Mouse (Mus musculus) c-Kit-positive CD71-positive TER-119-positive erythroid progenitor cells, embryonic 14.5 days (primary cell): ENCODE results near the gene Arhgap29.

Source experiments
- DNase-seq: peaks from one replicate; pipeline ENCODE4 v3.0.0-alpha.2; 2013; ENCODE audit warnings: low spot score

Gene Arhgap29

GRCm38 (mm10) chr3:121945957-121946356 is 6.4 kb upstream of the Arhgap29 start:
- DNase-seq: no peak

GRCm38 (mm10) chr3:121946765-121947164 is 5.6 kb upstream of the Arhgap29 start:
- DNase-seq: no peak

- DNase-seq: no peak
Measured at GRCm38 (mm10) chr3:121950139-121950538, 2.2 kb upstream of the Arhgap29 start.

- DNase-seq: no peak
Measured at GRCm38 (mm10) chr3:121951116-121951515, 1.2 kb upstream of the Arhgap29 start.

- peak; percentile 63 for DNase-seq
Measured at GRCm38 (mm10) chr3:121953049-121953432, 700 bp downstream of the Arhgap29 start.

- no peak for DNase-seq
Measured at GRCm38 (mm10) chr3:121953433-121954161, 1.3 kb downstream of the Arhgap29 start.

GRCm38 (mm10) chr3:121954421-121954820 is 2.1 kb downstream of the Arhgap29 start:
- DNase-seq: no peak

- no peak for DNase-seq
Measured at GRCm38 (mm10) chr3:121955527-121955926, 3.2 kb downstream of the Arhgap29 start.

- no peak for DNase-seq
Measured at GRCm38 (mm10) chr3:121956789-121957188, 4.4 kb downstream of the Arhgap29 start.

- DNase-seq: no peak
Measured at GRCm38 (mm10) chr3:121957606-121958344, 5.4 kb downstream of the Arhgap29 start.

- no peak for DNase-seq
Measured at GRCm38 (mm10) chr3:121964173-121964572, 11.8 kb downstream of the Arhgap29 start.

GRCm38 (mm10) chr3:121967681-121968476 is 15.5 kb downstream of the Arhgap29 start:
- peak; percentile 88 for DNase-seq

- no peak for DNase-seq
Measured at GRCm38 (mm10) chr3:121968621-121969020, 16.3 kb downstream of the Arhgap29 start.

GRCm38 (mm10) chr3:121969451-121969850 is 17.1 kb downstream of the Arhgap29 start:
- no peak for DNase-seq

- no peak for DNase-seq
Measured at GRCm38 (mm10) chr3:121973761-121974160, 21.4 kb downstream of the Arhgap29 start.

GRCm38 (mm10) chr3:121975381-121975780 is 23.0 kb downstream of the Arhgap29 start:
- DNase-seq: no peak

- DNase-seq: no peak
Measured at GRCm38 (mm10) chr3:121981306-121981705, 29.0 kb downstream of the Arhgap29 start.

GRCm38 (mm10) chr3:121982450-121982849 is 30.1 kb downstream of the Arhgap29 start:
- no peak for DNase-seq

GRCm38 (mm10) chr3:121995125-121995524 is 42.8 kb downstream of the Arhgap29 start:
- no peak for DNase-seq

- DNase-seq: no peak
Measured at GRCm38 (mm10) chr3:121999934-122000333, 47.6 kb downstream of the Arhgap29 start.

GRCm38 (mm10) chr3:122001568-122001967 is 49.2 kb downstream of the Arhgap29 start:
- DNase-seq: no peak

GRCm38 (mm10) chr3:122009818-122010217 is 57.5 kb downstream of the Arhgap29 start:
- no peak for DNase-seq

GRCm38 (mm10) chr3:122010292-122010691 is 58.0 kb downstream of the Arhgap29 start:
- no peak for DNase-seq
